Mouse (Mus musculus) liver, embryonic 13.5 days (tissue): ENCODE results near the gene Gm11027. TPM values are rescaled to one million over a fixed set of nuclear protein-coding genes. Genes with fewer than 3 reads are reported as not detected.
A peak's percentile ranks its signal among the peaks of the same experiment; 100 is the strongest.

ENCODE experiments used
- ATAC-seq: fragments of 200-750 bp; cut with Nextera tagmentation; 2 replicates; pipeline ENCODE4 v1.8.0; 2017; ENCODE audit warnings: low read depth, mild to moderate bottlenecking, moderate number of reproducible peaks, moderate library complexity
- DNase-seq: peaks from one replicate; pipeline ENCODE4 v3.0.0; 2022
- H3K27ac ChIP-seq: fragments of 300-500 bp; sonication (generic); 2 replicates; pipeline ENCODE4 v1.5.1; 2015; ENCODE audit warnings: moderate library complexity, mild to moderate bottlenecking, inconsistent platforms
- H3K27me3 ChIP-seq: fragments of 300-500 bp; sonication (generic); 2 replicates; pipeline ENCODE4 v1.6.1; 2015; ENCODE audit warnings: mild to moderate bottlenecking, inconsistent platforms
- H3K36me3 ChIP-seq: fragments of 300-500 bp; sonication (generic); 2 replicates; pipeline ENCODE4 v1.6.1; 2015; ENCODE audit warnings: mild to moderate bottlenecking, inconsistent platforms
- H3K4me1 ChIP-seq: fragments of 300-500 bp; sonication (generic); replicated peaks from 2 replicates; pipeline ENCODE4 v1.6.1; 2015; ENCODE audit warnings: inconsistent platforms
- H3K4me2 ChIP-seq: fragments of 300-500 bp; sonication (generic); 2 replicates; pipeline ENCODE4 v1.6.1; 2015; ENCODE audit warnings: inconsistent platforms, mild to moderate bottlenecking, moderate library complexity
- H3K4me3 ChIP-seq: fragments of 300-500 bp; sonication (generic); replicated peaks from 2 replicates; pipeline ENCODE4 v1.5.1; 2015; ENCODE audit warnings: mild to moderate bottlenecking, inconsistent platforms
- H3K9ac ChIP-seq: fragments of 300-500 bp; sonication (generic); 2 replicates; pipeline ENCODE4 v1.6.1; 2015; ENCODE audit warnings: mild to moderate bottlenecking, inconsistent platforms
- H3K9me3 ChIP-seq: fragments of 300-500 bp; sonication (generic); replicated peaks from 2 replicates; pipeline ENCODE4 v1.6.1; 2016; ENCODE audit warnings: inconsistent platforms
- WGBS: fragments of 180-500 bp; shearing (Covaris S2); methylation state at CpG from one replicate; pipeline ENCODE4 v1.1.7; 2015; ENCODE audit not compliant: insufficient replicate concordance; 5-methylcytosine and 5-hydroxymethylcytosine counted together
- microRNA-seq: library from miRNA; unstranded; fragments of <30 nt; microRNA quantifications from one replicate; pipeline ENCODE4, GENCODE M21; 2016
- polyA plus RNA-seq: library from polyadenylated mRNA; unstranded; fragments of >200 nt; fragmentation: Nextera tagmentation; extraction: Ambion mirVana; gene quantifications from 2 replicates; pipeline ENCODE4 v1.2.1, GENCODE M21; 2015

Gene Gm11027
- polyA plus RNA-seq, 1 experiment from 2014 or later, result not detected

GRCm38 (mm10) chr12:116307870-116308269, 32.7 kb downstream of the Gm11027 start:
- peaks cover 18% of the 10 kb centered on the region for H3K4me1 ChIP-seq
- 64% methylated on average over 3 of the region's 3 CpGs for WGBS
- no peaks in the 10 kb centered on the region for H3K9me3 ChIP-seq
- H3K4me2 ChIP-seq, result no peak overlapping the region
- ATAC-seq (no peak), DNase-seq (no peak)
- no peak overlapping the region for H3K4me3 ChIP-seq
- no peaks in the 10 kb centered on the region for H3K36me3 ChIP-seq
- no peak overlapping the region for H3K9ac ChIP-seq
- no peak overlapping the region for H3K27ac ChIP-seq
- H3K27me3 ChIP-seq, result no peaks in the 10 kb centered on the region

GRCm38 (mm10) chr12:116308612-116309011, 33.4 kb downstream of the Gm11027 start:
- Histone ChIP-seq H3K36me3 (no peaks in the 10 kb centered on the region), H3K4me1 (peaks cover 22% of the 10 kb centered on the region), H3K4me2 (no peak overlapping the region), H3K9me3 (no peaks in the 10 kb centered on the region), H3K4me3 (no peak overlapping the region), H3K9ac (peak overlapping the region; percentile 22; the same call in 1 of the 2 replicates), H3K27ac (no peak overlapping the region), H3K27me3 (no peaks in the 10 kb centered on the region)
- 44% methylated on average over 2 of the region's 2 CpGs for WGBS
- no peak for DNase-seq
- peak; percentile 76 for ATAC-seq

- DNase-seq, result no peak
- WGBS, result 39% methylated on average over 1 of the region's 1 CpGs
- no peak for ATAC-seq
- Histone ChIP-seq H3K36me3 (0 out of 2 replicates have a peak, but pooled peaks cover 2% of the 10 kb centered on the region), H3K9ac (no peak overlapping the region), H3K27ac (no peak overlapping the region), H3K4me1 (peaks cover 28% of the 10 kb centered on the region), H3K27me3 (no peaks in the 10 kb centered on the region), H3K4me2 (no peak overlapping the region), H3K4me3 (no peak overlapping the region), H3K9me3 (no peaks in the 10 kb centered on the region)
Observed at GRCm38 (mm10) chr12:116313816-116314215, 38.6 kb downstream of the Gm11027 start.

- Histone ChIP-seq H3K9ac (no peak overlapping the region), H3K4me3 (no peak overlapping the region), H3K4me1 (peaks cover 24% of the 10 kb centered on the region), H3K27me3 (no peaks in the 10 kb centered on the region), H3K27ac (no peak overlapping the region), H3K9me3 (no peaks in the 10 kb centered on the region), H3K36me3 (0 out of 2 replicates have a peak, but pooled peaks cover 3% of the 10 kb centered on the region), H3K4me2 (no peak overlapping the region)
- WGBS, result 70% methylated on average over 3 of the region's 3 CpGs
- ATAC-seq (no peak), DNase-seq (no peak)
Observed at GRCm38 (mm10) chr12:116315498-116315897, 40.3 kb downstream of the Gm11027 start.

GRCm38 (mm10) chr12:116317818-116318217, 42.6 kb downstream of the Gm11027 start:
- Histone ChIP-seq H3K9me3 (no peaks in the 10 kb centered on the region), H3K4me1 (peaks cover 24% of the 10 kb centered on the region), H3K9ac (no peak overlapping the region), H3K4me2 (no peak overlapping the region), H3K36me3 (peaks cover 14% of the 10 kb centered on the region), H3K27me3 (no peaks in the 10 kb centered on the region), H3K4me3 (no peak overlapping the region), H3K27ac (no peak overlapping the region)
- DNase-seq (no peak), ATAC-seq (no peak)
- WGBS, result 40% methylated on average over 1 of the region's 1 CpGs

Small RNAs within 50 kb of the gene (microRNA-seq; reads per million reads assigned to microRNA genes)
- gene Gm23190, result not detected

Other genes starting within 250 kb of the Gm11027 start
- 6.8 and 7.3 TPM in 2 replicates for gene Zfp386, start 227.7 kb upstream of the Gm11027 start, polyA plus RNA-seq
- 0.19 and 0.22 TPM in 2 replicates for gene Vipr2, start 197.7 kb upstream of the Gm11027 start, polyA plus RNA-seq
- 5.1 and 5.2 TPM in 2 replicates for gene Wdr60, start 12.4 kb upstream of the Gm11027 start, polyA plus RNA-seq
- 8.3 and 9.8 TPM in 2 replicates for gene Esyt2, start 5.8 kb downstream of the Gm11027 start, polyA plus RNA-seq
- 44.1 and 58.2 TPM in 2 replicates for gene Ncapg2, start 130.0 kb downstream of the Gm11027 start, polyA plus RNA-seq
- gene Ptprn2, start 210.3 kb downstream of the Gm11027 start, polyA plus RNA-seq, result 0.03 and 0.05 TPM in 2 replicates